Comparison of ENCODE assay signal across 10 mouse cellular contexts in the genomic region with DNA sequence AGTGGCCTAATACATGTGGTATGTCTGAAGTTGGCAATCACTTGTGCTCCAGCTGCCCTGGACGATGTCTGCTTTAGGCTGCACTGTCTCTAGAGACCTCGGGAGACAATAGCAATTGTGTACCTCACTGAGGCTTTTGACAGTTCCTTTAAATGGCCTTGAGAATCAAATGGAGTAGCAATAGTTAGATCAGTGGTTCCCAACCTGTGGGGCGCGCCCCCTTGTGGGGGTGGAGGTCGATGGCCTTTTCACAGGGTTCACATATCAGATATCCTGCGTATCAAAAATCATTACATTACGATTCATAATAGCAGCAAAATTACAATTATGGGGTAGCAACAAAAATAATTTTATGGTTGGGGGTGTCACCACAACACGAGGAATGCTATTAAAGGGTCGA. TPM values are rescaled to one million over a fixed set of nuclear protein-coding genes. Genes with fewer than 3 reads are reported as not detected.
DNase-seq lines count a peak whose midpoint lies in the region; TF ChIP-seq lines count a peak whose summit lies in the region.
"Had no signal": no experiment of that assay in that cellular context is flagged by ENCODE, and none has a peak within 500 bp of the region (broad histone marks: within the 10 kb centered on the region; RNA-seq: fewer than 3 reads in every experiment).

No protein-coding gene starts in this region.

- intact Hi-C loops in left cerebral cortex, postnatal 36 days (cut with DNase I) = no loop called here

- H3K4me3 ChIP-seq in layer of hippocampus, adult 2 months = no peak overlapping the region
- no peak overlapping the region for H3K4me3 ChIP-seq in embryonic fibroblast, embryonic 13.5 days (ENCODE audit: insufficient read depth, low read length)
- H3K4me3 ChIP-seq: embryonic facial prominence, embryonic 15.5 days had no signal

- DNase-seq in layer of hippocampus, adult 2 months (ENCODE audit: low spot score in 2 of 2) = no peak
- no peak for DNase-seq in layer of hippocampus, adult 9-10 months (ENCODE audit: low spot score)
- DNase-seq in CD8-positive naive resting alpha-beta T cell, adult 2 months (ENCODE audit: low read depth in 2 of 2, low spot score in 2 of 2) = peak; percentile 38 to 66
- DNase-seq in ZHBTc4 (ENCODE audit: low read depth, low spot score) = peak; percentile 48
- peak; percentile 51 for DNase-seq in lung, postnatal 14 days
- DNase-seq in thymus, postnatal 0 days (ENCODE audit: low spot score) = peak; percentile 27
- no peak for DNase-seq in left cerebral cortex, postnatal 36 days (ENCODE audit: low spot score in 2 of 2)

- peak; percentile 69 for TF ChIP-seq CTCF in layer of hippocampus, adult 2 months (conservative IDR thresholded peaks at IDR 0.05)
- TF ChIP-seq CTCF in embryonic fibroblast, embryonic 13.5 days (IDR thresholded peaks at IDR 0.05; ENCODE audit: borderline replicate concordance, insufficient read depth, low read length) = 0 out of 2 replicates have a peak, but pooled peaks have one; percentile 4

- H3K27ac ChIP-seq in layer of hippocampus, adult 2 months = no peak overlapping the region
- H3K27ac ChIP-seq in embryonic fibroblast, embryonic 13.5 days (ENCODE audit: insufficient read depth, low read length) = no peak overlapping the region
- H3K27ac ChIP-seq: embryonic facial prominence, embryonic 15.5 days had no signal

- TF ChIP-seq POLR2A in embryonic fibroblast, embryonic 13.5 days (IDR thresholded peaks at IDR 0.05; ENCODE audit: low read depth, low read length) = no peak

- H3K4me1 ChIP-seq in embryonic fibroblast, embryonic 13.5 days (ENCODE audit: control insufficient read depth, insufficient read depth, low read length) = no peaks in the 10 kb centered on the region
- H3K4me1 ChIP-seq: embryonic facial prominence, embryonic 15.5 days had no signal

RNA-seq across cellular contexts. Expression of a gene that starts 7.9 kb away (rescaled TPM):
- total RNA-seq in layer of hippocampus, adult 2 months (2021) = 100 to 1,000 TPM; 237 to 243 TPM
- 40.6 and 42.9 TPM in 2 replicates for polyA plus RNA-seq in embryonic fibroblast, embryonic 13.5 days (2011; ENCODE audit: insufficient read length, low read depth, missing spikeins)
- polyA plus RNA-seq in thymus, postnatal 0 days (2015; fragmentation: Nextera tagmentation; extraction: Ambion mirVana) = 8.7 and 9.2 TPM in 2 replicates
- total RNA-seq in left cerebral cortex, postnatal 36 days (2021) = 100 to 1,000 TPM; 220 to 221 TPM

RNA-seq across cellular contexts. Expression of a gene that starts 52.4 kb away (rescaled TPM):
- total RNA-seq in layer of hippocampus, adult 2 months (2021) = not detected
- not detected in 2 replicates for polyA plus RNA-seq in embryonic fibroblast, embryonic 13.5 days (2011; ENCODE audit: insufficient read length, low read depth, missing spikeins)
- polyA plus RNA-seq in thymus, postnatal 0 days (2015; fragmentation: Nextera tagmentation; extraction: Ambion mirVana) = not detected in 2 replicates
- total RNA-seq in left cerebral cortex, postnatal 36 days (2021) = not detected
- total RNA-seq: left cerebral cortex, adult 18-20 months had no signal
- polyA plus RNA-seq: embryonic facial prominence, embryonic 15.5 days had no signal

Comparison
In these comparisons a context has a peak if more than half of its experiments do, and no peak if none do; other contexts are left out.
1. DNase-seq: peak in CD8-positive naive resting alpha-beta T cell, adult 2 months (2 of 2), ZHBTc4 (single experiment), lung, postnatal 14 days (single experiment) and thymus, postnatal 0 days (single experiment); none in layer of hippocampus, adult 2 months (0 of 2), layer of hippocampus, adult 9-10 months (single experiment) and left cerebral cortex, postnatal 36 days (0 of 2).